Mouse (Mus musculus) G1E (cell line): ENCODE results near the gene Art3. TPM values are rescaled to one million over a fixed set of nuclear protein-coding genes. Genes with fewer than 3 reads are reported as not detected.

Experiments used
- ATAC-seq: 2 replicates; pipeline ENCODE4 v1.8.0; 2016; ENCODE audit warnings: mild to moderate bottlenecking; ENCODE audit not compliant: insufficient number of reproducible peaks, poor library complexity, low FRiP score, severe bottlenecking; ENCODE audit errors: extremely low read depth
- DNase-seq: peaks from one replicate; pipeline ENCODE4 v3.0.0; 2012; ENCODE audit warnings: low spot score
- H3K27me3 ChIP-seq: 2 replicates; pipeline ENCODE4 v1.6.1; 2012; ENCODE audit warnings: mild to moderate bottlenecking, low read length, inconsistent platforms; ENCODE audit not compliant: insufficient read depth
- H3K36me3 ChIP-seq: replicated peaks from 2 replicates; pipeline ENCODE3; 2012; ENCODE audit warnings: mild to moderate bottlenecking, inconsistent platforms
- H3K4me1 ChIP-seq: 2 replicates; pipeline ENCODE4 v1.6.1; 2012; ENCODE audit warnings: low read depth, low read length, inconsistent platforms, mixed read lengths; ENCODE audit not compliant: insufficient read depth
- H3K4me3 ChIP-seq: 2 replicates; pipeline ENCODE4 v1.5.1; 2012; ENCODE audit warnings: low read depth, mild to moderate bottlenecking, inconsistent platforms, low read length, moderate library complexity, mixed read lengths
- H3K9me3 ChIP-seq: replicated peaks from 2 replicates; pipeline ENCODE4 v1.6.1; 2012; ENCODE audit warnings: inconsistent platforms
- CTCF ChIP-seq: IDR thresholded peaks from 2 replicates; pipeline ENCODE4 v1.5.1; 2012; ENCODE audit warnings: low read depth, low read length, inconsistent platforms, mixed read lengths
- GATA1 ChIP-seq: IDR thresholded peaks from 2 replicates; pipeline ENCODE4 v1.6.1; 2012; ENCODE audit warnings: borderline replicate concordance, low read length, inconsistent platforms, mixed read lengths
- GATA2 ChIP-seq: IDR thresholded peaks from 2 replicates; pipeline ENCODE4 v1.6.1; 2012; ENCODE audit warnings: low read depth, low read length, inconsistent platforms, borderline replicate concordance
- POLR2AphosphoS5 ChIP-seq: IDR thresholded peaks from 2 replicates; pipeline ENCODE4 v1.6.1; 2012; ENCODE audit warnings: low read depth, low read length, inconsistent platforms; ENCODE audit not compliant: insufficient replicate concordance
- TAL1 ChIP-seq: conservative IDR thresholded peaks from 2 replicates; pipeline ENCODE4 v1.6.1; 2012; ENCODE audit warnings: low read depth, low read length, inconsistent platforms, mixed read lengths
- polyA plus RNA-seq: library from polyadenylated mRNA; stranded (reverse); fragments of >175 nt; gene quantifications from 2 replicates; pipeline ENCODE4 v1.2.3, GENCODE M21; 2012
- total RNA-seq, 2 experiments: library from RNA; stranded (forward) in 1 of 2; stranded (reverse) in 1 of 2; fragments of 200-1000 nt in 1 of 2; fragments of >200 nt in 1 of 2; fragmentation: Nextera tagmentation in 1 of 2; gene quantifications; 2 replicates each; pipeline ENCODE4 v1.2.3; 2014 to 2017

Art3 gene
- total and polyA plus RNA-seq, 3 experiments: 0.22 TPM; not detected in 2

- TF ChIP-seq GATA1 (no peak), TAL1 (no peak), CTCF (no peak), POLR2AphosphoS5 (no peak), GATA2 (no peak)
- no peak overlapping the region for H3K4me3 ChIP-seq
- H3K36me3 ChIP-seq: peaks cover 65% of the 10 kb centered on the region
- ATAC-seq (no peak), DNase-seq (no peak)
- peaks cover 29% of the 10 kb centered on the region for H3K4me1 ChIP-seq
- no peaks in the 10 kb centered on the region for H3K27me3 ChIP-seq
- no peaks in the 10 kb centered on the region for H3K9me3 ChIP-seq
These were observed 111.3 kb downstream of the Art3 start for GRCm38 (mm10) chr5:92442914-92443313.

GRCm38 (mm10) chr5:92445016-92445415 lies 113.4 kb downstream of the Art3 start:
- TF ChIP-seq GATA2 (no peak), TAL1 (no peak), CTCF (no peak), POLR2AphosphoS5 (no peak), GATA1 (no peak)
- Histone ChIP-seq H3K9me3 (no peaks in the 10 kb centered on the region), H3K36me3 (peaks cover 82% of the 10 kb centered on the region), H3K27me3 (no peaks in the 10 kb centered on the region), H3K4me3 (no peak overlapping the region), H3K4me1 (peaks cover 11% of the 10 kb centered on the region)
- DNase-seq (no peak), ATAC-seq (no peak)

GRCm38 (mm10) chr5:92446736-92447135 lies 115.1 kb downstream of the Art3 start:
- Histone ChIP-seq H3K9me3 (no peaks in the 10 kb centered on the region), H3K36me3 (peaks cover 88% of the 10 kb centered on the region), H3K27me3 (no peaks in the 10 kb centered on the region), H3K4me1 (peaks cover 2% of the 10 kb centered on the region; the same call in 1 of the 2 replicates), H3K4me3 (no peak overlapping the region)
- no peak for TF ChIP-seq GATA2
- TF ChIP-seq POLR2AphosphoS5: no peak
- no peak for TF ChIP-seq GATA1
- TF ChIP-seq TAL1: no peak
- TF ChIP-seq CTCF: no peak
- DNase-seq (no peak), ATAC-seq (no peak)

GRCm38 (mm10) chr5:92452876-92453275 lies 121.2 kb downstream of the Art3 start:
- Histone ChIP-seq H3K4me1 (peaks cover 4% of the 10 kb centered on the region; the same call in 1 of the 2 replicates), H3K27me3 (no peaks in the 10 kb centered on the region), H3K9me3 (no peaks in the 10 kb centered on the region), H3K4me3 (no peak overlapping the region), H3K36me3 (peaks cover 91% of the 10 kb centered on the region)
- no peak for TF ChIP-seq GATA2
- TF ChIP-seq CTCF: no peak
- no peak for TF ChIP-seq TAL1
- no peak for TF ChIP-seq POLR2AphosphoS5
- no peak for TF ChIP-seq GATA1
- no peak for ATAC-seq
- DNase-seq: no peak

GRCm38 (mm10) chr5:92457410-92457809 lies 125.8 kb downstream of the Art3 start:
- H3K27me3 ChIP-seq: no peaks in the 10 kb centered on the region
- TF ChIP-seq GATA1 (no peak), TAL1 (no peak), GATA2 (no peak), POLR2AphosphoS5 (no peak), CTCF (no peak)
- no peak for ATAC-seq
- peaks cover 5% of the 10 kb centered on the region; the same call in 1 of the 2 replicates for H3K4me1 ChIP-seq
- H3K36me3 ChIP-seq: peaks cover 76% of the 10 kb centered on the region
- H3K9me3 ChIP-seq: no peaks in the 10 kb centered on the region
- no peak for DNase-seq
- no peak overlapping the region for H3K4me3 ChIP-seq

- Histone ChIP-seq H3K9me3 (no peaks in the 10 kb centered on the region), H3K27me3 (no peaks in the 10 kb centered on the region), H3K4me1 (peaks cover 16% of the 10 kb centered on the region), H3K4me3 (no peak overlapping the region), H3K36me3 (peaks cover 71% of the 10 kb centered on the region)
- TF ChIP-seq CTCF (no peak), POLR2AphosphoS5 (no peak), GATA1 (no peak), GATA2 (no peak), TAL1 (no peak)
- DNase-seq (no peak), ATAC-seq (no peak)
These were observed 127.1 kb downstream of the Art3 start for GRCm38 (mm10) chr5:92458726-92459125.

GRCm38 (mm10) chr5:92461321-92461720 lies 129.7 kb downstream of the Art3 start:
- ATAC-seq: peak; percentile 45; the same call in 1 of the 2 replicates
- Histone ChIP-seq H3K4me3 (no peak overlapping the region), H3K4me1 (peaks cover 25% of the 10 kb centered on the region), H3K9me3 (no peaks in the 10 kb centered on the region), H3K36me3 (peaks cover 66% of the 10 kb centered on the region), H3K27me3 (no peaks in the 10 kb centered on the region)
- TF ChIP-seq GATA2 (no peak), GATA1 (no peak), CTCF (peak; percentile 25; the same call in 1 of the 2 replicates)
- DNase-seq: peak; percentile 20

Other genes starting within 250 kb of the Art3 start
- gene G3bp2, start 248.1 kb upstream of the Art3 start, total RNA-seq (2014; fragmentation: Nextera tagmentation): 67.6 and 83.1 TPM in 2 replicates
- 89.8 and 101 TPM in 2 replicates for gene G3bp2, start 248.1 kb upstream of the Art3 start, total RNA-seq (2017)
- gene G3bp2, start 248.1 kb upstream of the Art3 start, polyA plus RNA-seq: 13.4 and 16.8 TPM in 2 replicates
- 50.5 and 52.5 TPM in 2 replicates for gene Uso1, start 193.9 kb upstream of the Art3 start, total RNA-seq (2014; fragmentation: Nextera tagmentation)
- gene Uso1, start 193.9 kb upstream of the Art3 start, total RNA-seq (2017): 21.3 and 21.9 TPM in 2 replicates
- gene Uso1, start 193.9 kb upstream of the Art3 start, polyA plus RNA-seq: 20.7 and 39.7 TPM in 2 replicates
- gene U90926, start 116.4 kb upstream of the Art3 start, total RNA-seq (2014; fragmentation: Nextera tagmentation): not detected in 2 replicates
- not detected in 2 replicates for gene U90926, start 116.4 kb upstream of the Art3 start, total RNA-seq (2017)
- not detected in 2 replicates for gene U90926, start 116.4 kb upstream of the Art3 start, polyA plus RNA-seq
- not detected in 2 replicates for gene Ppef2, start 75.5 kb upstream of the Art3 start, total RNA-seq (2014; fragmentation: Nextera tagmentation)
- 0.05 and 0.17 TPM in 2 replicates for gene Ppef2, start 75.5 kb upstream of the Art3 start, total RNA-seq (2017)
- gene Ppef2, start 75.5 kb upstream of the Art3 start, polyA plus RNA-seq: not detected in 2 replicates
- 13.1 and 22.4 TPM in 2 replicates for gene Naaa, start 53.7 kb upstream of the Art3 start, total RNA-seq (2014; fragmentation: Nextera tagmentation)
- 15.1 and 17.5 TPM in 2 replicates for gene Naaa, start 53.7 kb upstream of the Art3 start, total RNA-seq (2017)
- 6.9 and 7.8 TPM in 2 replicates for gene Naaa, start 53.7 kb upstream of the Art3 start, polyA plus RNA-seq
- gene Sdad1, start 21.3 kb upstream of the Art3 start, total RNA-seq (2014; fragmentation: Nextera tagmentation): 76.9 and 85.3 TPM in 2 replicates
- 66.0 and 76.9 TPM in 2 replicates for gene Sdad1, start 21.3 kb upstream of the Art3 start, total RNA-seq (2017)
- 62.6 and 83.4 TPM in 2 replicates for gene Sdad1, start 21.3 kb upstream of the Art3 start, polyA plus RNA-seq
- gene Cxcl9, start 3.7 kb upstream of the Art3 start, total RNA-seq (2014; fragmentation: Nextera tagmentation): not detected in 2 replicates
- gene Cxcl9, start 3.7 kb upstream of the Art3 start, total RNA-seq (2017): 0.06 TPM in 1 of 2 replicates, not detected in the other
- gene Cxcl9, start 3.7 kb upstream of the Art3 start, polyA plus RNA-seq: not detected in 2 replicates
- not detected in 2 replicates for gene Cxcl10, start 17.1 kb downstream of the Art3 start, total RNA-seq (2014; fragmentation: Nextera tagmentation)
- gene Cxcl10, start 17.1 kb downstream of the Art3 start, total RNA-seq (2017): 0.05 and 0.35 TPM in 2 replicates
- not detected in 2 replicates for gene Cxcl10, start 17.1 kb downstream of the Art3 start, polyA plus RNA-seq
- 97.6 and 119 TPM in 2 replicates for gene Nup54, start 103.4 kb downstream of the Art3 start, total RNA-seq (2014; fragmentation: Nextera tagmentation)
- 90.7 and 101 TPM in 2 replicates for gene Nup54, start 103.4 kb downstream of the Art3 start, total RNA-seq (2017)
- gene Nup54, start 103.4 kb downstream of the Art3 start, polyA plus RNA-seq: 19.8 and 34.0 TPM in 2 replicates
- 31.8 and 32.6 TPM in 2 replicates for gene Scarb2, start 175.0 kb downstream of the Art3 start, total RNA-seq (2014; fragmentation: Nextera tagmentation)
- 47.5 and 50.0 TPM in 2 replicates for gene Scarb2, start 175.0 kb downstream of the Art3 start, total RNA-seq (2017)
- 6.5 and 7.1 TPM in 2 replicates for gene Scarb2, start 175.0 kb downstream of the Art3 start, polyA plus RNA-seq
- not detected in 2 replicates for gene Fam47e, start 223.2 kb downstream of the Art3 start, total RNA-seq (2014; fragmentation: Nextera tagmentation)
- gene Fam47e, start 223.2 kb downstream of the Art3 start, total RNA-seq (2017): 0.22 TPM in 1 of 2 replicates, not detected in the other
- not detected in 2 replicates for gene Fam47e, start 223.2 kb downstream of the Art3 start, polyA plus RNA-seq